Mouse (Mus musculus) cortical plate, adult 2 months (tissue): Measurements from ENCODE around the gene Hoxa10. TPM values are rescaled to one million over a fixed set of nuclear protein-coding genes. Genes with fewer than 3 reads are reported as not detected.

Source experiments
- H3K27ac ChIP-seq: fragments of 200-500 bp; 2 replicates; pipeline ENCODE4 v1.5.1; 2012; ENCODE audit warnings: low read length, control low read depth, inconsistent platforms; ENCODE audit not compliant: insufficient read depth
- H3K4me1 ChIP-seq: fragments of 200-500 bp; 2 replicates; pipeline ENCODE4 v1.6.1; 2011; ENCODE audit warnings: low read length; ENCODE audit not compliant: control insufficient read depth, insufficient read depth
- H3K4me3 ChIP-seq: fragments of 200-500 bp; 2 replicates; pipeline ENCODE4 v1.5.1; 2011; ENCODE audit warnings: mild to moderate bottlenecking, low read length, control low read depth; ENCODE audit not compliant: insufficient read depth
- CTCF ChIP-seq: fragments of 200-500 bp; IDR thresholded peaks from 2 replicates; pipeline ENCODE4 v1.5.1; 2011; ENCODE audit warnings: mild to moderate bottlenecking, control low read depth, low read length; ENCODE audit not compliant: insufficient read depth; ENCODE audit errors: extremely low read depth
- POLR2A ChIP-seq: fragments of 200-500 bp; IDR thresholded peaks from 2 replicates; pipeline ENCODE4 v1.6.1; 2011; ENCODE audit warnings: mild to moderate bottlenecking, low read length, control low read depth; ENCODE audit not compliant: insufficient read depth; ENCODE audit errors: extremely low read depth
- polyA plus RNA-seq: library from polyadenylated mRNA; depleted of rRNA; stranded (reverse); fragments of >200 nt; gene quantifications from 2 replicates; pipeline ENCODE4 v1.2.3, GENCODE M21; 2012

Gene Hoxa10
- polyA plus RNA-seq, 1 experiment: not detected

DNA sequence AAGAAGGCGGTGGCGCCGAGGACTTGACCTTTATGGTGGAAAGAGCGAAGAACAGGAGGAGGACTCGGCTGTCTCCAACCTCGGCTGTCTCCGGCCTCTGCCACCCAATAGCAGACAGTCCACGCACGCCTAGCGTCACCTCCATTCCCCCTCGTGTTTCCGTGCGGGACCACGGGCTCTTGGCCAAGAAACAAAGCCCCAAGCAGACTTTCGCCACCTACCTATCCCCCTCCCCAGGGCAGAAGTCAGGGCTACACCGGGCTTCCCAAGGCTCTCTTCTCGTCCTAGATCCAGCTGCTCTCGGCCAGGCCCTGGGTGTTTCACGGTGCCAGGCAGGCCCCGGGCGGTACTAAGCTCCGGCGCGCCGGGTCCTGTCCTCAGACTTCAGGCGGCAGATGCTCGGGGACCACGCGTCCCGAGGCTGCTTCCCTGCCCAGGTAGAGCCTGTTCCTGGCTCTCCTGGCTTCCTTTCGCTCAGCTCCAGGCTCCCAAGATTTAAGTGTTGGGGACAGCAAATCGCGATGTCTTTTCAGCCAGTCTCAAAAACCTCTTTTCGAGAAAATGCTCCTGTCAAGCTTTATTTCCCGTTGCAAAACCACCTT lies 12.2 kb upstream of the Hoxa10 start:
- no peaks in the 10 kb centered on the region for H3K4me1 ChIP-seq
- TF ChIP-seq CTCF (no peak), POLR2A (no peak)
- H3K27ac ChIP-seq: no peak overlapping the region
- no peak overlapping the region for H3K4me3 ChIP-seq

DNA sequence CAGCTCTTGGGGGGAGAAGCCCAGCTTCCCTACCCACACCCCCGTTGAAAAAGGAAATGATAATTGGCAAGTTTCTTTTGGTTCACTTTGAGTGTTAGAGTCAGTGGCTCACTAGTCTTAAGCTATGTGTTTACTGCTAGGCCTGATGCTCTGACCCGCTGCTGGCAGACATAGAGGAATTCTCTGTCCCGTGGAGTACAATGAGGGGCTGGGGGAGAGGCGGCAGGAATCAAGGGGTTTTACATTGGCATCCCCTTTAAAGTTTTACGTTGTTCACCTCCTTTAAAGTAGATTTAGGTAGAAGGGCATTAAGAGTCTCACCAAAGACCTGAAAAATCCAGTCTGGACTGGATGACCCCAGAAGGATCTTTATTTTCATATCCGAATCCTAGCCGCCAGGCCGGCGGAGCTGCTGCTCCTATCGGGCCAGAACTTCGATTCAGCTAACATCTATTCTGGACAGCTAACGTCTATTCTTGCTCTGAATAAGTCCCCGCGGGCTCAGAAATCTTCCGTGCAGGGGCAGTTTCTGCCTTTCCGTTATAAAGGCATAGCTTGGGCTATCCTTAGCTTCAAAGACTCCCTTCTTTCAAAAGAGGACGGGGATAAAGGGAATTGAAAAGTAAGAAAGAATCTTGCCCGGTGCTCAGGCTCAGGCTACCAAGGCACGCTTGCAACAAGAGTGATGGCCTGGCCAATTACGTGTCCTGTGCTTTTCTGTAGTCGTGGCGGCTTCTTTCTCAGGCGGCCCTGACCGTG lies 11.5 kb upstream of the Hoxa10 start:
- Histone ChIP-seq H3K4me1 (no peaks in the 10 kb centered on the region), H3K27ac (no peak overlapping the region), H3K4me3 (no peak overlapping the region)
- TF ChIP-seq POLR2A (no peak), CTCF (no peak)

DNA sequence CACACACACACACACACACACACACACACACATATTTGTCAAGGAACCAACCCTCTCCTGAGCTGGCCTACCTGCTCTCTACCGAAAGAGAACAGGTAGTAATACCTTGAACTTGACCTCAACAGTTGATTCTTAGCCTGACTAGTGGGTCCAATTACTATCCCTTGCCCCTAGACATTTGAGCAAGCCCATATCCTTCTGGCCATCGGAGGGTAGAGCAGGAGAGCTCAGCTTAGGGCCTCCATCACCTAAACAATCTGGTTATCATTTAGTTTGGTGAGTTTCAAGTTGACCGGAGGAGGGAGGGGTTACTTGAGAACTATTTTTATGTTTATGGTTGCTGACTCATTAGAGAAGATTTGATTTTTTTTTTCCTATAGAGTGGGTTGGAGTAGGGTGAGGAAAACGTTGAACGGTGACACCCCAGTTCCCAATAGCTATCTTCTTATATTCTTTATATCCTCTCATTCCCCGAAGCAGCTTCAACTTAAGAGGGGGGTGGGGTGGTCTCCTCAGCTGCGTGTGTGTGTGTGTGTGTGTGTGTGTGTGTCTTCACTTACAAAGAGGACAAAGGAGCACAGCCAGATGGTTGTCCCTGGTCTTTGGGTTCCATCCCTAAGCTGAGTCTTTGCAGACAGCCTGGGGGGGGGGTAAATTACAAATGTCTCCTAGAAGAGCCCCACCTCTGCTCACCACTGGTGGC lies 10.7 kb upstream of the Hoxa10 start:
- H3K27ac ChIP-seq: no peak overlapping the region
- no peaks in the 10 kb centered on the region for H3K4me1 ChIP-seq
- TF ChIP-seq CTCF (no peak), POLR2A (no peak)
- no peak overlapping the region for H3K4me3 ChIP-seq

DNA sequence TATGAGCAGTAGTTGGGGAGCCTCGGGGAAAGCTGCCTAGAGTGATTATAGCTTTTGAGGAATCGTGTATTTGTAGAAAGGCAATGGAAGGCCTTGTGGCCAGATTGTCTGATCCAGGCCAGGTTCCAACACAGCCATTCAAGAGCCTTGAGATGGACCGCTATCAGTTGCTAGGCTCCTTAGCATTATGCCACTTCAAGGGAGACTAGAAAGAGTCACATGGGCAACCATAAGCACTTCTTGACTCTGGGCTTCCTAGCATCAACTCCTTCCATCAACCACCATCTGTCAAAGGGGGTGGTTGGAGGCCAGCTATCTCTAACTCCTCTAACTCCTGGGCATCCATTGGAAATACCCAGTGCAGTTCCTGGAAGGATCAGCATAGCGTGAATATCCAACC lies 9.2 kb upstream of the Hoxa10 start:
- Histone ChIP-seq H3K4me1 (no peaks in the 10 kb centered on the region), H3K27ac (no peak overlapping the region), H3K4me3 (no peak overlapping the region)
- no peak for TF ChIP-seq POLR2A
- no peak for TF ChIP-seq CTCF

DNA sequence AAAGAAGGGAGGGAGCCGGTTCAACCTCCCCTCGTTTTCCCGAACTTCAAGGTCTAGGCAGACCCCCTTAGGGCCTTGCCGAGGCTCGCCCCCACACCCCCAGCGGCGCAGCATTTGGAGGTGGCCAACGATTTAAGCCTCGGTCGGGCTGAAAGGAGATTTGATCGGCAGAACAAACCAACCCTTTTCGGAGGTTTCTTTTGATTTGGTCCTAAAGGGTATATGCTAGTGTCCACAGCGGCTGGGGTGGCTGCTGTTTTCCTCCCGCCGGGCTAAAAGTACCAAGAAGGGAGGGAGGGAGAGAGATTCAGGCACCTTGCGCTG lies 8.7 kb upstream of the Hoxa10 start:
- TF ChIP-seq CTCF (no peak), POLR2A (no peak)

DNA sequence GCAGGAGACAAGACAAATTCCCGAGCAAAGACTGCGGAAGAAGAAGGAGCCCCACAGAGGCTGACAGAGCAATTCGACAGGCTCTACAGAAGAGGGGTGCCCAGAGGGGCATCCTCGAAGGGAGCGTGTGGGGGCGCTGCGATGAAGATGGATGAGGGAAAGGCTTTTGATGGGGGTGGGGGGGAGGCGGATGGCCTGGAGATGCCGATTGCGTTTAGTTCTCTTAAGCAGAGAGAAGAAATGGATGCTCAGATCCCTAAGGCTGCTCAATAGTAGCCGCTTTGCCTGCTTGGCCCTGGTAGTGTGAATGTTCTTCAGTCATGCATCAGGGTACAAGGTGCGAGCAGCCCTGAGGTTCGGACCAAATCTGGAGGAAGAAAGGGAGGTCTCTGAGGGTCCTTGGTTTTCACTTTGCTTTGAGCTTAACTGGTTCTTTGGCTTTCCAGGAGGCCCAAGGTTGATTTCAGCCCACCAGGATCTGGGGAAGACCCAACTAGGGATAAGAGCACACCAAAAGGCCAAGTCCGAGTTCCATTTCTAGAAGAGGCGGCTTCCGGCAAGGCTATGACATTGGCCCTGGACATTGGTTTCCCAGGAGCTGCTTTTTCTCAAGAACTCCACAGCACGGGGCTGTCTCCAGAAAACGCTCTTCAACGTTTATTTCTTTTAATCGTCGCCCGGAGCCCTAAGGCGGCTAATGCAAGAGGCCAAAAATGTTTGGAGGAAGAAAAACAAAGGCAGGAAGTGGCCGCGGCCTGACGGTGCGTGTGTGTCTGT lies 8.2 kb upstream of the Hoxa10 start:
- H3K4me3 ChIP-seq: no peak overlapping the region
- TF ChIP-seq POLR2A (no peak), CTCF (no peak)
- H3K27ac ChIP-seq: no peak overlapping the region
- no peaks in the 10 kb centered on the region for H3K4me1 ChIP-seq

More for the DNA sequence above, 8.7 kb upstream of the Hoxa10 start:
- H3K4me3 ChIP-seq: no peak overlapping the region
- H3K4me1 ChIP-seq: no peaks in the 10 kb centered on the region
- no peak overlapping the region for H3K27ac ChIP-seq

DNA sequence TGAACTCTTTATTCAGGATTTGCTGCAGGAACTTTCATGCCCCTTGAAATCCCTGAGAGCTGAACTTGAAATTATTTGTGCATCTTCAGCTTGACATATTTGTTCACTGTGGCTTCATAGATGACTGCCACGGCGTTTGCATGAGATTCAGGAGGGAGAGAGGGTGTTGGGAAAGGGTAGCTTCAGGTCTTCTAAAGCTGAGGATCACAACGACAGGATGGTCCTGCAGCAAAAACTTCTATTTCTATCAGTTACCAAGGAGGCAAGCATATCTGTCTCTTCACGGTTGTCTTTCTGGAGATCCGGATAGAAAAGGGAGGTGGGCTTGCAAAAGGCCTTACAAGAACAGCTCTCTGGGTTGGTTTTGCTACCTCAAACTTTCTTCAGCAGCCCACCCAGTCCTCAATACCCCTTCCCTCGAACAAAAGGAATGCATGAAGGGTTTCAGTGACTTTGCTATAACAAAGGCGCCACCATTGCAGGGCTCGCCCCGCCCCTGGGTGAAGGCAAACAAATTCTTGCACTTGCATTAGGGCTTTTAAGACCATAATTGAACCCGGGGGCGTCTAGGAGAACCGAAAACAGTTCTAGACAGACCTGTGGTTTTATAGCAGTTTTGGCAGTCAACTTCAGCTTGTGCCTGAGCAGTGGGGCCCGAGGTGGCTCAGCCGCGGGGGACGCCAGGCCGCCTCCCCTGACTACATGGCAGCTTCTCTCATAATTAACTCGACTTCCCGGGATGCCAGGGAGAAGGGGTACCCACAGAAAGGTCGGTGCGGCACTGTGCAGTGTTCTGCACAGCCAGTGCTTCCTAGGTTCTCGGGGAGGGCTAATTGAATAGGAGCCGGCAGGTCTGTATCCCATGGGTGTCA lies 7.3 kb upstream of the Hoxa10 start:
- H3K27ac ChIP-seq: no peak overlapping the region
- no peak for TF ChIP-seq CTCF
- H3K4me3 ChIP-seq: no peak overlapping the region
- no peaks in the 10 kb centered on the region for H3K4me1 ChIP-seq

DNA sequence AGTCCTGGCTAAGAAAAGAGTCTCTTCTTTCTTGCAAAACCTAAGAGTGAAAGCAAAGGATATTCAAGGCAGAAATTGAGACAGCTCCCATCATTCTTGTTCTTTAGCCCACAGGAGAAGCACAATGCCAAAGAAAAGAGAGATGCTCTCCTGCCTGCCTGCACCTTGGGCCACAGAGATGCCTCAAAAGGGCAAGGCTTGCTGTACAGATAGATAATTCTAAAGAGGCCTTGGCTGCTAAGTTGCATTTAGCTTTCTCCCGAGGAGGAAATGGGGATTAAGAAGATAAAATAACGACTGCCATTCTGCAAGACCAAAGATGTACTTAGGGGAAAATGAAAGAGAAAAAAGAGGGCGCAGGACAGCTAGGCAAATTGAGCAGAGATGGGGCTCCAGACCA lies 6.3 kb upstream of the Hoxa10 start:
- Histone ChIP-seq H3K4me3 (no peak overlapping the region), H3K4me1 (no peaks in the 10 kb centered on the region)
- TF ChIP-seq CTCF (no peak), POLR2A (no peak)

DNA sequence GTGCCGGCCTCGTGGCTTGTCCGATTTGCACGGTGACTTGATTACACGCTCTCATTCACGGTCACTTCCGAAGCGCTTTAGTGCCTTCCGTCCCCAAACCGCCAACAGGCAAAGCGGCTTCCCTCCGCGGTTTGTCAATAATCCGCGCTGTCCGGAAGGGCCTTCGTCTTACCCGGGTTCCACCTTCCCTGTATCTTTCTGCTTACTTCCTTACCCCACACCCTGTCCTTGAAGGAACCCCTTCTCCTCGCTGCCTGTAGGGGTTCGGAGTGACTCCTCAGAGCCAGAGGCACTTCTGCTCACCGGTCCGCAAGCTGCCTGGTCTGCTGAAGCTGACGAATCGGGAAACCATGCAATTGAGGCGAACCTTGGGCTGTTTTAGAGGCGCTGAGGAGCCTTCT lies 5.7 kb upstream of the Hoxa10 start:
- no peaks in the 10 kb centered on the region for H3K4me1 ChIP-seq
- no peak overlapping the region for H3K27ac ChIP-seq
- TF ChIP-seq POLR2A: no peak
- TF ChIP-seq CTCF: no peak
- no peak overlapping the region for H3K4me3 ChIP-seq

More for the DNA sequence above, 6.3 kb upstream of the Hoxa10 start:
- no peak overlapping the region for H3K27ac ChIP-seq
